Mouse (Mus musculus): ENCODE results near the gene Cnpy2.

GRCm38 (mm10) chr10:128302357-128302756 is 19.9 kb upstream of the Cnpy2 start:
- TF ChIP-seq CTCF (IDR thresholded peaks at IDR 0.05; ENCODE audit: extremely low read depth, insufficient read depth, low read length) (no peak), POLR2A (IDR thresholded peaks at IDR 0.05; ENCODE audit: extremely low read depth, insufficient read depth, low read length) (no peak)
